Mouse (Mus musculus): ENCODE results near the gene Mrpl32. TPM values are rescaled to one million over a fixed set of nuclear protein-coding genes. Genes with fewer than 3 reads are reported as not detected.

The Mrpl32 gene
- polyA plus RNA-seq (2012; rRNA removed; ENCODE audit: low replicate concordance) = 6.5 and 11.1 TPM in 2 replicates

GRCm38 (mm10) chr13:14612926-14613529 lies at the start of gene Mrpl32, which contains the start of gene Psma2:
TSS of gene Mrpl32 (minus strand) at chr13:14613165.
TSS of gene Psma2 (plus strand) at chr13:14613240.

GRCm38 (mm10) chr13:14629726-14630641 lies 17.0 kb upstream of the Mrpl32 start, which contains the start of gene AW209491:
TSS of gene AW209491 (plus strand) at chr13:14630154.

Other genes with a start within 250 kb of the Mrpl32 start
- not detected in 2 replicates for gene Hecw1, start 89.9 kb downstream of the Mrpl32 start, polyA plus RNA-seq (2012; rRNA removed; ENCODE audit: low replicate concordance)
- gene Psma2, start 75 bp upstream of the Mrpl32 start, polyA plus RNA-seq (2012; rRNA removed; ENCODE audit: low replicate concordance) = 21.8 and 56.7 TPM in 2 replicates
- 1.8 and 5.2 TPM in 2 replicates for gene AW209491, start 17.0 kb upstream of the Mrpl32 start, polyA plus RNA-seq (2012; rRNA removed; ENCODE audit: low replicate concordance)

Data from mammary gland, adult 2 months (tissue).